Mouse (Mus musculus): ENCODE measurements at regions not wholly inside any gene's neighbourhood (a gene's known extent, or its start where the extent isn't known, plus 50 kb on each side); places are given as distances from the start of the nearest gene placed in this dataset.

DNA sequence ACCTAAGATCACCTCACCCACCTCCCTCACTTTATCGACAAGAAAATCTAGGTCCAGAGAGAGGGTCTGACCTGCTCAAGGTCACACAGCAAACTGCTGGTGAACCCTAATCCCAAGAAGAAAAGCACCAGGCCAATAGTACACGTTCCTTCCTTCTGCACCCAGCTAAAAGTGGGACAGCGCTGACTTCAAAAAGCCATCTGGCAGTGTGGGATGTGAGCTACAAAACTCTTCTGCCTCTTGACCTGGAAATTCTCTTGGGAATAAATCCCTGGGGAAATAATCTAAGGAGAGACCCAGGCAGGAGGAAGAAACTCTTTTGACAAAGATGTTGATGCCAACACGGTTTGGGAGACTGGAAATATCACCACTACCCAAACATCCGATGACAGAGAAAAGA is 175.4 kb downstream of the Cct6b start:
- DNase-seq (ENCODE audit: low spot score), result no peak

DNA sequence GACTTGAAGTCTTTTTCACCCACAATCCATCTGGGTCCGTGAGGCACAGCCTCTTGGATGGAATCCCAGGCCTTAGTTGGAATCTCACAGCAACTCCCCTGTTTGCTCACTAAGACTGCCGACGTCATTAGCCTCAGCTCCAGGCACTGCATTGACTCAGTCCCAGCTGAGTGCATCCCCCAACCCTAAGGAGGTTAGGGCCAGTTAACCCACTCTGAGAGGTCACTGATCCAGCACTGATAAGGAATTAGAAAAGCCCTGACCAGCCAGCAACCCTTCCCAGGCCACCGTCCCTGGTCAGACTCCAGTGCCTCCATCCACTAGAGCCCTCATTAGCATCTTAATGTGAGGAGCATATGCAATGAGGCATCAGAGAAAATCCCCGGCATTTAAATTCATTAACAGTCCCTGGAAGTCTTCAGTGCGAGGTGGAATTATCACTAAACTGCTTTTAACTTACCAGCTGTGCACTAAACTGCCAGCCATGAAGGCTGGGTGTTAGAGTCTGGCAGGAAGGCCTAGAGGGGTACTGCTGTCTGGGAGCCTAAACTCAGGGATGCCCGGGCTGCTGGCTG is 184.2 kb downstream of the Cct6b start:
- DNase-seq (ENCODE audit: low spot score), result no peak

DNA sequence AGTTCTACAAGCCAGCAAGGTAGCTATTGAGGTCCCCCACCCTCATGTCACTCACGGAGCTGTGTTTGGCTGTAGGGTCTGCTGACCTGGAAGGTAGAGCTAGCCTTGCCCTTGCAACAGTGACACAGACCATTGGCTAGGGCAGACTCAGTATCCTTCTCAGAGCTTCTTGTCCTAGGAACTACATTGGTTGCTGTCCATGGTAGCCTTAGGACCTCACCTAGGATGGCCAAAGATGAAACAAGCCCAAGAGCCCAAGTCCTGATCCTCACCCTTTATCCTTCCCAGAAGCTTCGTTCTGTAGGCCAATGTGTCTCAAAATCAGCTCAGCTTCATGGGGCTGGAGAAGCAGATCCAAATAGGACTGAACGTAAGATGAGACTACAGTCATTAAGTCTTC is 187.3 kb downstream of the Tmem132e start:
- no peak for DNase-seq (ENCODE audit: low spot score)

DNA sequence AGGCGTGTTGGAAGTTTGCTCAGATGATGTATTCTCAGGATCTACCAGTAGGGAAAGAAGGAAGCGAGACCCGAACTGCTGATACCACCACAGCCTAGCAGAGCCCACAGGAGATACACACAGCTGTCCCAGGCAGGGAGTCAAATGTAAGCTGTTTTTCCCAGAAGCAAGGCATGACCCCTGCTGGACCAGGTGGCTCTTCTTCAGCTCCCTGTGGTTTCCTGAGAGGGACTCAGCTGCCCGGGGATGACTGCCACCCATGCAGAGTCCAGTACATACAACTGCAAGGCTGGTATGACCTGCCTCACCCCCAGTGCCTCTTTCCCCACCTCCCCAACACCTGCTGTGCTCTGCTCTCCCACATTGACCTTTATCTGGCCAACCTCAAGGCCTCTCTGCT is 184.4 kb downstream of the Tmem132e start:
- DNase-seq (ENCODE audit: low spot score), result no peak

DNA sequence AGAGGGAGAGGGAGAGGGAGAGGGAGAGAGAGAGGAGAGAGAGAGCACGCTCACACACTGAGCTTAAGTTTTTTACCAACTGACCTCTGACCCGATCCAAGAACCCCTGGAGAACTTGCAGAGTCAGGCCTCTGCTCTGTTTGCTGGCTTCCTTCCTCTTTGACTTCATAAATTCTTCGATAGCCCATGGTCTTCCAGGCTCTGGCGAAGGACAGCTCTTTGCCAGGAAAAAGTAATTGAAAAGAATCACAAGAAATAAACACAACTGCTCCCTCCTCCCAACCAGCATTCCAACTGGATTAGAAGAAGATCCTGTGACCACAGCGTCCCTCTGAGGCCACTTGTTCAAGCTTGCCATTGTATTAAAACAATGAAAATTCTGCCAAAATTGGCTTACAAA is 182.8 kb downstream of the Tmem132e start:
- no peak for DNase-seq (ENCODE audit: low spot score)

DNA sequence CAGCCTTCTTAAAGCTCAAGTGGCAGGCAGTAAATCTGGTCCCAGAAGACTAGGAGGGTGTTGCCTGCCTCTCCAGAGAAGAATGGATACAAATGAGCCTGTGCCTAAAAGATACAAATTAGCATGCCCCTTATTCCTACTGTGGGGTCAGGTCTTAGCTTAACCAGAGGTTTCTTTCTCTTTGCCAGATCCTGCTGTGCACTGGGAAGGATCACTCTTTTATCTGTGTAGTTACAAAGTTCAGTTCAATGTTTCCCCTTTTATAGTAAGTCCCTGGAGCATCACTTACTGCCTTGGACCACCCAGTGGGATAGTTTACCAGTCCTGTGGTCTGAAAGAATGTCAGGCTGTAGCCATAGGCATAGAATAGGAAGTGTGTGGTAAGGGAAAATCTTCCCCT is 181.1 kb downstream of the Tmem132e start:
- no peak for DNase-seq (ENCODE audit: low spot score)

DNA sequence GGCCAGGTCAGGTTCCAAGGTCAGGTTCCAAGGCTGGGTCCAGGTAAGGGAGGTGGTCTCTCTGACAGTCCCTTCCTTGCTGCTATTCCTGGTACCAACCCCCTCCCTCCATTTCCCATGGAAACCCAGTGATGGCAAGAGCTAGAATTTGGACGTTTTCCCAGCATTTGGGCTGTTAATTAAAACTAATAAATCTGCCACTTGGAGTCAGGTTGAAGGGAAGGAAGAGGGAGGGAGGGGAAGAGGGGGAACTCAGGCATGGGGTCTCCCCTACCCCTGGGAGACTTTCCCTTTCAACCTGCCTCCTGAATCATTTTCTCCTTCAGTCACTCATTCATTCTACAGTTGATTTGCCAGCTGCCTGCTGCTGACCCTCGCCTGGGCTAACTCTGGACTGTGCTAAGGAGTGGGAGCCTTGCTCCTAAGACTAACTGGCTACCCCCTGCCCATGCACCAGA is 179.5 kb downstream of the Tmem132e start:
- no peak for DNase-seq (ENCODE audit: low spot score)

DNA sequence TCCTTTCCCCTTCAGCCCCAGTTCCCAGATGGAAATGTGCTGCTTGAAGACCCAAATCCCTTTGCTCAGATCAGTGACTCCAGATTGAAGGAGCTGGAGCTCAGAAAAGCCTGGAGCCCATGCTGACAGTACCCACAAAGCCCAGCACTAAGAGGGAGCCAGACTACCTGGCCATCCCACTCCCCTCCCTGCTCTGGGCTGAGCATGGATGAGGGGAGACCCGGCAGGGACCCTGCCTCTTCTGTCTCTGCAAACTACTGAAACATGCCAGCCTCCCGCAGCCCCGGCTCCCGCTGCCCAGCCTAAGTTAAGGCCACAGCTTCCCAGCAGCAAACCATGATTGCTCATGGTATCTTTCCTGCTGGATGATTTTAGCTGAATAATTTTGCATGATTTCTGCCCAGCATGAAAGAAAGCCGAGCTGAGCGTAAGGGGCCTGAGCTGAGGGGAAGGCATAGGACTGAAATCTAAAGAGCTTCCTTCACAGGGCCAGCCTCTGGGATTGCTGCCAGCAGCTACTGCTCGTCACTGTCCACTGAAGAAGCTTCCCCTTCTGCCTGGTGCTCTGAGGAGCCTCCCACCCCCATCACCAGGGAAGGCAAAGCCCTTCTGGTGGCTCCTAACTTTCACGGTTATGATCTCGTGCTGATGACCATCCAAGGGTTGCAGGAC is 178.4 kb downstream of the Tmem132e start:
- no peak for DNase-seq (ENCODE audit: low spot score)

DNA sequence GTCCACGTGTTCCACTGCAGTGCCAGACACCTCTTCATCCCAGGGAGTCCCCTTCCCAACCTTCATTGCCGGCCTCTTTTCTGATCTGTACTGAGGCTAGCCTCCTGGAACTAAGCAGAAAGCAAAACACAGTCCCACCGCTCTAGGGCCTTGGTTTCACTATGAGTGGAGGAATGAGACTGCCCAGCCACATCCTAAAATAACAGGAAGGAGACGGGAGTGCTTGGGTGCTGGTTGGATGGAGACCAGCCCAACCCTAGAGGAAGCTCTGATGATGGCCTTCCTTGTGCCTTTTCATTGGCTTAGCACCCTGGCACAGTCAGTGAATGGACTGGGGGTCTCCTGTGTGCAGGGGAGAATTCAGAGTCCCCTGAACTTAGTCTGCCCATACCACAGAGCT is 177.4 kb downstream of the Tmem132e start:
- DNase-seq (ENCODE audit: low spot score), result no peak

DNA sequence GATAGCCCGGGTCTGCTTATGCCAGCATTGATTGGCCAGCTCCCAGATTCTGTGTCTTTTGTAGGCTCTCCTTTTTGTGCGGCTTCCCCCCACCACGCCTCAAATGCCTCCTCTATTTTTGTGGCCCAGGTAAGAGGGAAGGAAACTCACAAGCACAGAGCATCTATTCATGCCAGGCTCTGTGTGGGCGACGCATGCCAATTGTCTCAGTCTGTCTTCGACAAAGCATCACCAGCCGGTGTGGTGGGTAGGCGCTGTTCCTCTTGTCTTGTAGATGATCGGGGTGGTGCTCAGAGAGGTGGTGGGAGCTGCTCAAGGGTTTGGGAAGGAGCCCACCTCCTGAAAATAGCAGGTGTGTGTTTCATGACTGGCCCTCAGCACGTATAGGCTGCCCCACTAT is 175.5 kb downstream of the Tmem132e start:
- no peak for DNase-seq (ENCODE audit: low spot score)

DNA sequence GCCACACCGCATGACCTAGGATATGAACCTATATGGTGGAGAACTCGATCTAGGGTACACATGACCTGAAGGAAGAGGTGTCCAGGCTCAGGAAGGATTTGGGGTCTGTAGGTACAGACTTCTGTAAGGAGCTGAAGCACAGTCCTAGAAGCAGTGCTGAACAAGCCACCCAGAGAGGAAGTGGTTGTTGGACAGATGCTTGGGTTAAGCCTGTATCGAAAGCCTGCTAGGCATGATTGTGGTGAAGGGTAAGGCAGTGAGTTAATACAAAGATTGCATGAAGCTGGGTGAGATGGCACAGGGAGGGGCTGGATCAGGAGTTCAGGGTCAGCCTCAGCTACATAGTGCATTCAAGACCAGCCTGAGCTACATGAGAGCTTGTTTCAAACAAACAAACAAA is 153.3 kb downstream of the Tmem132e start:
- DNase-seq (ENCODE audit: low spot score), result no peak

DNA sequence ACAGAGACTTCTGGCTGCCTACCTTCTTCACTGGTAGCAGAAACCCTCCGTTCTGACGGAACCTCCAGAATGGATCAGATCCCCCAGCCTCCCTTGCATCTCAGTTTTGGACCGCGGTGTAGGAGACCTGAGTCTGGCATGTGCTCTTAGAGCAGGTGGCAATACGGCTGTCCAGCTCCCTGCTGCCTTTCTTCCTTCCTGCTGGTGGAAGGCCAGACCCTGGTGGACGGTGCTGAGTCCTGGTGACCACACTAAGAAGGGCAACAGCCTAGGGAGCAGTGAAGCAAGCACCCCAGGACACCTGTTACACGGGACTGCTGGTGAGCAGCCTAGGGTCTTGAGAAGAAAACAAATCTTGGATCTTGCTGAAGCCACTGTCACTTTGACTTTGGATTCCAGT is 152.7 kb downstream of the Tmem132e start:
- DNase-seq (ENCODE audit: low spot score), result no peak

DNA sequence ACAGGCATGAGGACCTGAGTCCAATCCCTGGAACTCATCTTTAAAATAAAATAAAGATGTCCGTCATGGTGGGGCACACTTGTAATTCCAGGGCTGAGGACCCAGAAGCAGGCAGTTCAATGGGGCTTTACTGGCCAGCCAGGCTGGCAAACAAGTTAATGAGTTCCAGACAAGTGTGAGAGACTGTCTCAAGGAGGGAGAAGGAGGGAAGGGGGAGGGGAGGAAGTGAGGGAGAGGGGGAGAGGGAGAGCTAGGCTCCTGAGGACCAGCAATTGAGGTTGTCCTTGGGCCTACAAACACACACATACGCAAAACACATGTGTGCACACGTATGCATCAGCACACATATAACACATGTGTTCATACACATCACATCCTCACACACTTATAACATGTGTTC is 149.2 kb downstream of the Tmem132e start:
- no peak for DNase-seq (ENCODE audit: low spot score)

DNA sequence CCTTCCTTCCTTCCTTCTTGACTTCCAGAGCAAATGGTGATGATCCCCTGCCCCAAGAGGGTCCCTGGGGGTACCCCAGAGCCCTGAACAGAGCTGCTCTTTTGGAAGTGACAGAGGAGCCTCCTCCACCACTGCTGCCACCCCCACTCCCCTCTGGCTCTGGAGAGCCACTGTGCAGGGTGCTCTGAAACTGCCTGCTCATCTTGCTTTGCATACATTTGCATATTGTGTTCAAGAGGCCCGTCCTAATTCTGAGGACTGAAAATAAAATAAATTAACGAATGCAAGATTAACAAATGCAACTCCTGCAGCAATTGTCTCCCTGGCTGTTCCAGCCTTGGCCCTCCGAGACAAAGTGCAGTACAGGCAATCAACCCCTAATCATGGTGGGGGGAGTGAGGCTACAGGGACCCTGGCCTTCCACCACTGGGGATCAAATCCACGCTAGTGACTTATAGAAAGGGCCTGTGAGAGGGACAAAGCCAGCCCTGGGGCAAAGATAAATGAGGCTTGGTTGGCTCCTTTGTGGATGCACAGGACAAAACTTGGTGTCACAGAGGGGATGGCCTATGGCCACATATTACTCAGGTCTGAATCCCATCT is 134.6 kb downstream of the Tmem132e start:
- no peak for DNase-seq (ENCODE audit: low spot score)

DNA sequence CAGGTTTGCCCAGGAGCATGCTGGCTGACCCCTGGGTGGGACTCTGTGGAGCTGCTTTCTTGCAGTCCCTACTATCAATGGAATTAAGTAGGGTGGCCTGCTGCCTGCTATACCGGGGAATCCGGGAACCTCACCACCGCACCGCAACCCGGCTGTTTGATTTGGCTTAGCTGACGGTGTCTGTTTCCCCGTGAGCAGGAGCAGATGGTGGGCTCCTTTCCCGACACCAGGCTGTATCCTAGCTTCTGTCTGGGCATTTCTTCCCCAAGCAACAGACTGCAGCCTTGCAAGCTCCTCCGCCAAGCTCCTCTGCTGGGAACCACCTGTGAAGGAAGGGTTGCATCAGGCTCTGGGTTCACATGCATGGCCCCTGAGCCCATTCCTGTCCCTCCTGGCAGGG is 132.7 kb downstream of the Tmem132e start:
- no peak for DNase-seq (ENCODE audit: low spot score)

DNA sequence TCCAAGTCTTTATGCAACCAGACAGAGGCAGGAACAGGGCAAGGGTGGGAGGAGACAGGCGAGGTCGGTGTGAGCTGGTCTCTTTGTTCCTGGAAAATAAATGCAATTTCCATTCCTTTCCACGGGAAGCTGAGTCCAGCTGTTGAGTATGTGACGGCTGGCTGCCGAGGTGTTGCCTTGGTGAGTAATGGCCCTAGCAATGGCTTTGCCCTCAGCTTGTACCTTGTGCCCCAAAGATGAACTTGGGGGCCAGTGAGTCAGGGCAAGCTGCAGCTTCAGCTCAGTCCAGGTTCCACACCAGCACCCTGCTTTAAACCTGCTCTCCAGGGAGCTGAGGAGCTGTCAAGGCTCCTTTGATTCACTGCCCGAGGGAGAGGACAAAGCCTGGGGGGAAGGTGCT is 130.0 kb downstream of the Tmem132e start:
- DNase-seq (ENCODE audit: low spot score), result no peak

DNA sequence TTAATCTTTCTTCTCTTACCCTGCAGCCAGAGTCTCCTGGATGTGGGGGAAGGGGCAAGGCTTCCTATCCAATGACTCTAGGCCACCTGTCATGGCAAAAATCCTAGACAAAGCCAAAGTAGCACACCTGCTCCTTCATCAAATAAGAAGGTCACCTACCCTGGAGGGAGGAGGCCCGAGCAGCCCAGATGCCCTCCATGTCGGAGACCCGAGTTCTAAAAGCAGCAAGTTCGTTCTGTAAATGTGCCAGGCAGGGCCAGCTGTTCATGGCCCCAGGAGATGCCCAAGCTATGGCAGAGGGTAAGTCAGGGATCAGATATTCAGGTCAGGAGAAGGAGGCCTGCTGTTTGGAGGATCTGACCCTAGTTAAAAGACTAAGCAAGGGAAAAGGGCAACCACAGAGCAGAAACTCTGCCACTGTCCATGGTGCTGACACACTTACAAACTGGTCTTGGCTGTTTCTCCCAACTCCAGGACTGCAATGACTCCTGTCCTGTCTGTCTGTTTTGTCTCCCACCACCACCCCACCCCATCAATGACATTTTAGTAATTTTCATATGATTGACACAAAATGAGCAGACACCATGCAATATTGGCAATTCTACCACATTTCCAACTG is 125.9 kb downstream of the Tmem132e start:
- DNase-seq (ENCODE audit: low spot score), result no peak

DNA sequence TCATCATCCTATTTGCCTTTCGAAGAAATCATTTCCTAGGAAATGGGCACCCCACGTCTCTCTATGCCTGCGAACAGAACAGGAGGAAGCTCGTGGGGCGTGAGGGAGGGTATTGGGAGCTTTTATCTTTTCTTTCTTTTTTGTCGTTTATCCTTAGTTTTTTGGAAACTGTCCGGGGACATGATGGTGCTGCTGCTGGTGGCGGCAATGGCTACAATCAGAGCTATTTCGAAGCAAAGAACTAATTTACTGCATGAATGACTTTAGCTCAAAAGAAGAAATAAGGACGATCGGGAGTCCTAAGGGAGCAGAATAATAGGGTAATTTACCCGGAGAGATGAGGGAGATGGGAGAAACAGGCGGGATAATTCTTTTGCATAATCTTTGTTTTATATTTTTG is 119.9 kb downstream of the Tmem132e start:
- no peak for DNase-seq (ENCODE audit: low spot score)

Measured in T-cell, adult 2 months (primary cell).